Mouse (Mus musculus) Patski (cell line): Measurements from ENCODE around the gene Ralgps2. TPM values are rescaled to one million over a fixed set of nuclear protein-coding genes. Genes with fewer than 3 reads are reported as not detected.

Experiments used
- ATAC-seq: fragments of 100-300 bp; one replicate; pipeline ENCODE4 v1.8.0; 2021
- CTCF ChIA-PET: fragments of 350-600 bp; sonication (Branson Sonifier 250); formaldehyde crosslinking; loops from one replicate; lab custom pipeline; 2022; ENCODE audit warnings: inconsistent platforms; lab: Charles Lee
- POLR2A ChIA-PET: fragments of 350-600 bp; sonication (Branson Sonifier 250); formaldehyde crosslinking; loops from one replicate; lab custom pipeline; 2022; ENCODE audit warnings: antibody characterized with exemption, inconsistent platforms; lab: Charles Lee
- DNase-seq: peaks from one replicate; pipeline ENCODE4 v3.0.0-alpha.2; 2011; ENCODE audit warnings: low read depth, low spot score
- H3K27me3 ChIP-seq: fragments of 371-371 bp; one replicate; pipeline ENCODE4 v1.5.1; 2021
- CTCF ChIP-seq: fragments of 100-300 bp; IDR thresholded peaks from one replicate; pipeline ENCODE4 v1.5.1; 2021
- in situ Hi-C: fragments of 300-500 bp; cut with MboI; formaldehyde crosslinking; loops from 3 replicates; pipeline ENCODE4 v1.11.1; 2018; ENCODE audit warnings: low pct_unique_long_range_greater_than_20kb, mixed read lengths
- polyA plus RNA-seq: library from polyadenylated mRNA; unstranded; gene quantifications from one replicate; pipeline ENCODE4 v1.2.3, GENCODE M21; 2021

The Ralgps2 gene
- polyA plus RNA-seq, 1 experiment from 2014 or later, result 7.4 TPM

DNA sequence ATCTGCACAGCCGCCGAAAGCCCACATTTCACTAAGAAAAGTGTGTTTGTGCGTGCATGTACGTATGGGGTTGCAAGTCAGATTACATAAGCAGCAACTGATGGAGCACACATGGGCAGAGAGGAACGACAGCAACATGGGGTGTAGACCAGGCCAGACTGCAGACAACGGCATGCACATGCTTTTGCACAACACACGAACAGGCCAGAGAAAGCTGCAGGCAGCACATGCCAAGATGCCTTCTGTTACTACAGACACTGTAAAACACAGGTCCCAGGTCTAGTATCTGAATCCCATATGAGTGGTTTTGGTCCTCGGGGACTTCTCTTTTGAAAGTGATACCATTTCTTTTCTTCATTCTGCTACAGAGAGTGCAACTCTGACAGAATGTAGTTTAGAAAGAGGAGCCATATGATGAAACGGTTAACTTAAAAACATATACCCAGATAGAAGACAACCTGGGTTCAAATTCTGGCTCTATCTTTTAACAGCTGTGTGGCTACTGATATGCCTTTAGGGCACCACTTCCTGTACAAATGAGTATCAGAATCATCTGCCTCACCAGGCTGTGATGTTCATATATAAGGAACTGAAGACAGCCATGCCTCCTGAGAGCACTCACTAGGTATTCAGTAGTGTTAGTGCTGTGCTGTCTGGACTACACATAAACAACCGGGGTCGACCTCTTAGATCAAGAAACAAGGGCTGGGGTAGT, 97.6 kb downstream of the Ralgps2 start:
- DNase-seq (no peak), ATAC-seq (no peak)
- no peaks in the 10 kb centered on the region for H3K27me3 ChIP-seq
- ChIA-PET POLR2A (no interaction called here), CTCF (interaction anchor here (1.6 kb wide), 1 partner anchor 20 kb away, joined by 3 read pairs; no protein-coding TSS in a partner anchor)
- in situ Hi-C loops, result no loop called here
- no peak for TF ChIP-seq CTCF

DNA sequence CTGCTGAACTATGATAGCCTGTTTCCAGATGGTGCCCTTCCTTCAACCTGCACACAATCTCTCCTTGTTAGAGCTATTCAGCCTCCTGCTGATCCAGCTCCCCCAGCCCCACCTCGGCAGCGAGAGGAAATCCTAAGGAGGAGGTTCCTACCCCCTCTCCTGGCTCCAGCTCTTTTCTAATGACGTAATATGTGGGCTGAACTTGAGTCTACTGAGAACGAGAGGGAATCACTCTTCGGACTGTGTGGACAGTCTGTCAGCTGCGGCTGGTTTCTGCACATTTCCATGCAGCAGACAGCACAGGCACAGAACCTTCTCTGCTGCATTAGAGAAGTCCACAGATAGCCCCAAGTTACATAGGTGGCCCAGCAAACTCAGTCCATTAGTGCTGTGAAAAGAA, 100.7 kb downstream of the Ralgps2 start:
- DNase-seq (no peak), ATAC-seq (peak; percentile 84)
- in situ Hi-C loops, result no loop called here
- no peak for TF ChIP-seq CTCF
- ChIA-PET CTCF (interaction anchor here (0.8 to 1.7 kb wide), 6 partner anchors 10 to 32 kb away, joined by 3 to 5 read pairs (median 3); no protein-coding TSS in a partner anchor), POLR2A (interaction anchor here (0.6 kb wide), 1 partner anchor 218 kb away, joined by 4 read pairs; no protein-coding TSS in a partner anchor)
- H3K27me3 ChIP-seq, result no peaks in the 10 kb centered on the region

DNA sequence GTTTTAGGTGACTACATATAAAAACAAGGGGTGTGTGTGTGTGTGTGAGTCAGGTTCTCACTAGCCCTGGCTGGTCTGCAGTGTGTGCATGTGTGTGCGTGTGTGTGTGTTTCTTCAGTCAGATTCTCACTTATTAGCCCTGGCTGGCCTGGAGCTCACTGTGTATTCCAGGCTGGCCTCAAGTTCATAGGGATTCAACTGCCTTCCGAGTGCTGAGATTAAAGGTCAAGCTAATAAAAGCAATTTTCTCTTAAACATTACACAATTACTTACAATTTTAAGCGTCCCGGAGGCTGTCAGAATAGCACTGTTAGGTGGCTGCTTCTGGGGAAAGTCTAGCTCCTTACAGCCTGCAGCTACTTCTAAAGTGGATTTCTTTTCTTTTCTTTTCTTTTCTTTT, 101.2 kb downstream of the Ralgps2 start, which contains the start of gene Angptl1:
Gene Angptl1, plus strand, starts transcription at position 386 of the 400 bp plus-strand sequence.
- DNase-seq (no peak), ATAC-seq (no peak)
- no peaks in the 10 kb centered on the region for H3K27me3 ChIP-seq
- TF ChIP-seq CTCF, result no peak
- POLR2A ChIA-PET, result interaction anchor here (0.6 kb wide), 1 partner anchor 218 kb away, joined by 4 read pairs; no protein-coding TSS in a partner anchor
- CTCF ChIA-PET, result interaction anchor here (0.9 to 1.7 kb wide), 4 partner anchors 12 to 32 kb away, joined by 3 to 5 read pairs (median 3); no protein-coding TSS in a partner anchor
- in situ Hi-C loops, result no loop called here

DNA sequence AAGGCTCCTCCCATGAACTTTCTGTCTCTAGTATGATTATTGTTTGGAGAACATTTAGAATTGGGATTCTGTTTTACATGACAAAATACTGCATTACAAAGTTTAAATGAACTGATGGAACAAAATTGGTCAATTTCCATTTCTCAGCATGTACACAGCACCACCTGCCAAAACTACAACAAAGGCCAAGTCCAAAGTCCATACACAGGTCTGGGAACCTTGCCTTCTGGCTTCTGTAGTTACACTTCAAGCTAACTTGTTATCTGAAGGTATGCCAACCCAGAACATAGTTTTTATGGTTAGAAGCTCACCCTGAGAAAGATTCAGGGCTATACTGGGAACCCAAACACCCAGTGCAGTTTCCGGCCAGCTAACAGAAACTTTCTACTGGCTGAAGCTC, 120.2 kb downstream of the Ralgps2 start:
- CTCF ChIA-PET, result interaction anchor here (1.0 kb wide), 1 partner anchor 256 kb away, joined by 3 read pairs; no protein-coding TSS in a partner anchor
- no peak for TF ChIP-seq CTCF
- in situ Hi-C loops, result no loop called here
- POLR2A ChIA-PET, result no interaction called here
- no peaks in the 10 kb centered on the region for H3K27me3 ChIP-seq
- ATAC-seq (no peak), DNase-seq (no peak)

DNA sequence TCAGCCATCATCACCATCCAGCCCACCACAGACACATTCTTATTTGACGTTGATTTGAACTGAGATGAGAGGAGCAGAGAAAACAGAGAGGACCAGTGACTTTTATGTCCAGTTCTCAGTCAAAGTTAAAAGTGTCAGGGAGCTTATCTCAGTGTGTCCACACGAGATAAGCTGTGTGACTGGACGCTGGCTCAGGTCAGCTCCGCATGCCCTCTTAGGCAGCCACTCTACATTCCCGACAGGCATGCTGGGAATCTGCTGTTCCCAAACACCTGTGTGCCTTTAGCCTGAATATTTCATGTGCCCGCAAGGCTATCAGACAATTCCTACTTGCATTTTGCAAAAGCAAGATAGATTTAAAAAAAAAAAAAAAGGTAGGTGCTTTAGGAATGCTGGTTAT, 125.9 kb downstream of the Ralgps2 start:
- no peaks in the 10 kb centered on the region for H3K27me3 ChIP-seq
- no peak for TF ChIP-seq CTCF
- DNase-seq, result no peak
- CTCF ChIA-PET, result interaction anchor here (0.9 to 2.0 kb wide), 3 partner anchors 12 to 25 kb away, joined by 3 to 4 read pairs (median 3); partner anchors contain the start of gene Angptl1
- ATAC-seq, result no peak
- POLR2A ChIA-PET, result interaction anchor here (0.7 to 1.5 kb wide), 2 partner anchors 18 to 43 kb away, joined by 3 read pairs; no protein-coding TSS in a partner anchor
- in situ Hi-C loops, result no loop called here

DNA sequence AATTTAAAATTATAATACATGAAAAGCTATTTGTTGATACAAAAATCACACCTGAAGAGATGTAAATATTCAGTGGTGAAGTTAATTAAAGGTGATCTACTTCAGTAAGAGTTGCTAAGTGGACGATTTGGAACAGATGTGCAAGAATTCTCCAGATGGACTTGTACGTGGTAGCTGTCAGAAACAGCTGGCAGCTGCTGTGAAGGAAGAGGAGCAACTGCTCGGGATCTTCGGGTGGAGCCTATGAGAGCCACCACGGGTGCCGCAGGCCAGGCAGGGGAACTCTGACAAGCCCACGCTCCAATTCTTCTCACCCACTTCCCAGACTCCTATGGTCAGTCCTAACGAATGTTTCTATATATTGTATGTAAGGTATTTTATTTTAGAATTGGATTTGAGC, 126.7 kb downstream of the Ralgps2 start:
- CTCF ChIA-PET, result no interaction called here
- DNase-seq (no peak), ATAC-seq (no peak)
- no peaks in the 10 kb centered on the region for H3K27me3 ChIP-seq
- no peak for TF ChIP-seq CTCF
- in situ Hi-C loops, result no loop called here
- POLR2A ChIA-PET, result interaction anchor here (1.5 kb wide), 1 partner anchor 44 kb away, joined by 3 read pairs; no protein-coding TSS in a partner anchor

DNA sequence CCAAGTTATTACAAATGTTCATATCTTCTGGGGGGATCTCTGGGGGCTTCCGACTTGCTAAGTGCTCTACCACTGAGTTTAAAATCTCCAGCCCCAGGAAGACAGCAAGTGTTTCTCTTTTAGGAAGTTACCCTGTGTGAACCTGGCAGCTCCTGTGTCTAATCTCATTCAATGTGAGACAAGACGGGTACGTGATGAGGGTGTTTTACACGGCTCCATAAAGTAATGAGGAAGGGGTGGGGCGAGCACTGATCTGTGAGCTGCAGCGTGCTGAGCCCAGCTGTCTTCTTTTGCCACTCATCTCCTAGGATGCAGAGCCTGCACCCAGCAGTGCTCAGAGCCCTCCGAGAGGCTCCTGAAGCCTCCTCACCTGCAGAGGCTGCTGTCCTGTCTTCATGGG, 127.5 kb downstream of the Ralgps2 start:
- DNase-seq, result no peak
- POLR2A ChIA-PET, result no interaction called here
- in situ Hi-C loops, result no loop called here
- no peaks in the 10 kb centered on the region for H3K27me3 ChIP-seq
- no peak for TF ChIP-seq CTCF
- CTCF ChIA-PET, result interaction anchor here (1.2 kb wide), 1 partner anchor 59 kb away, joined by 3 read pairs; no protein-coding TSS in a partner anchor
- ATAC-seq, result no peak

DNA sequence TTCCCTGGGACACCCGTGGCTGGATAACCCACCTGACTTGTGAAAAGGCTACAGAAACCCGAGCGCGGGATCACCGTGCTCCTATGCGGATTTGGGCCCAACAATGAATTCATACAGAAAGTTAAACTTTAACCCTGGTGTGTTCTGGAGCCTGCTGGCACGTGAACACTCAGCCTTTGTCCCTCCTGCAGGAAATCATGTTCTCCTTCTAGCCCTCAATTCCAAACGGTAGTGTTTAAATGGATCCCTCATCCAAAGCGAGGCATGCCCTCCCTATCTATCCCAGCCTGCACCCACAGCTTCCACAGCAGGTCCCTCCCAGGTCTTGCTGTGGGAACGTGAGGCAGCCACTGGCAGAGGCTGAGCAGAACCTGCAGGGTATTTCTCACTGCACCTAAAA, 131.1 kb downstream of the Ralgps2 start:
- ChIA-PET POLR2A (no interaction called here), CTCF (no interaction called here)
- TF ChIP-seq CTCF, result no peak
- DNase-seq, result no peak
- in situ Hi-C loops, result no loop called here
- ATAC-seq, result no peak
- H3K27me3 ChIP-seq, result no peaks in the 10 kb centered on the region

DNA sequence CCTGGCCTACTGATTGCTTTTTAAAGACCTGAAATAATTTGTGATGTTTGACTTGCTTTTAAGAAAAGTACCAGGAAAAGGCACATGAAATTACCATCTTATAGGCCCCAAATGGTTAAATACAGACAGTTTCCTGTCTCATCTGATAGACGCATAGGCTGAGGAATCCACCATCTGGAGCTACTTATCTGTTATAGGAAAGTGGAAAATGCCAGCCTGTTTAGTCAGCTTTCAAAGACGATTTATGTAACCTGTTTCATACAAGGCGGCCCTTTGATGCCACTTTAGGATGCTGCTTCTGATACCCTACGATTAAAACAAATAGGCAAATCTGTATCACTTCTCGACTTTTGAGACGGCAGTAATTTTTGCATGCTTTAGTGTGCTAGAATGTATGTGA, 138.2 kb downstream of the Ralgps2 start:
- ChIA-PET POLR2A (interaction anchor here (0.6 to 1.6 kb wide), 4 partner anchors 9 to 530 kb away, joined by 3 to 5 read pairs (median 4); no protein-coding TSS in a partner anchor), CTCF (interaction anchor here (1.7 kb wide), 1 partner anchor 59 kb away, joined by 3 read pairs; no protein-coding TSS in a partner anchor)
- no peaks in the 10 kb centered on the region for H3K27me3 ChIP-seq
- no peak for TF ChIP-seq CTCF
- in situ Hi-C loops, result no loop called here
- no peak for ATAC-seq
- DNase-seq, result no peak

DNA sequence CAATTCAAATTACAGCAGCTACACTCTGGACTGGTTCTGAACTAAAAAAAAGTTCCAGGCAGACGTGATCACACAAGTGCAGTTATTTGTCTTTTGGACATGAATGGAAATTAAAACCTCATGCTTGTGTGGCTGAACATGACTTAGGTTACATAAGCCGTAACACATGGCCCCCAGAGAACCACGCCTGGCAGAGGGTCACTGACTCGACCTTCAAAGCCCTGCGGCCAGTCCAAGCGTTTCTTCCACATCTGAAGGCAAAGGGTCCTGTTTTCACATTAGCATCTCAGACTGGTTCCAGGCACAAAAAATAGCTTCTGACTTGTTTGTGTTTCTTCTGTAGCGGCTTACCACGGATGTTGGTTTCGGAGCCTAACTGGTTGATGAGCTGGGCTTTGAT, 143.2 kb downstream of the Ralgps2 start:
- ATAC-seq (no peak), DNase-seq (no peak)
- in situ Hi-C loops, result no loop called here
- no peak for TF ChIP-seq CTCF
- ChIA-PET CTCF (interaction anchor here (0.9 to 1.9 kb wide), 3 partner anchors 10 to 121 kb away, joined by 3 to 4 read pairs (median 4); no protein-coding TSS in a partner anchor), POLR2A (no interaction called here)
- no peaks in the 10 kb centered on the region for H3K27me3 ChIP-seq
